Mouse (Mus musculus): ENCODE results near the gene Eprs. TPM values are rescaled to one million over a fixed set of nuclear protein-coding genes. Genes with fewer than 3 reads are reported as not detected.
"Not testable (repeated sequence)": the region's sequence is repeated elsewhere in the genome, so short reads cannot be mapped to it uniquely, and the experiment has no call there.

The Eprs gene
- 124 and 128 TPM in 2 replicates for polyA plus RNA-seq (2015; fragmentation: Nextera tagmentation; extraction: Ambion mirVana)

DNA sequence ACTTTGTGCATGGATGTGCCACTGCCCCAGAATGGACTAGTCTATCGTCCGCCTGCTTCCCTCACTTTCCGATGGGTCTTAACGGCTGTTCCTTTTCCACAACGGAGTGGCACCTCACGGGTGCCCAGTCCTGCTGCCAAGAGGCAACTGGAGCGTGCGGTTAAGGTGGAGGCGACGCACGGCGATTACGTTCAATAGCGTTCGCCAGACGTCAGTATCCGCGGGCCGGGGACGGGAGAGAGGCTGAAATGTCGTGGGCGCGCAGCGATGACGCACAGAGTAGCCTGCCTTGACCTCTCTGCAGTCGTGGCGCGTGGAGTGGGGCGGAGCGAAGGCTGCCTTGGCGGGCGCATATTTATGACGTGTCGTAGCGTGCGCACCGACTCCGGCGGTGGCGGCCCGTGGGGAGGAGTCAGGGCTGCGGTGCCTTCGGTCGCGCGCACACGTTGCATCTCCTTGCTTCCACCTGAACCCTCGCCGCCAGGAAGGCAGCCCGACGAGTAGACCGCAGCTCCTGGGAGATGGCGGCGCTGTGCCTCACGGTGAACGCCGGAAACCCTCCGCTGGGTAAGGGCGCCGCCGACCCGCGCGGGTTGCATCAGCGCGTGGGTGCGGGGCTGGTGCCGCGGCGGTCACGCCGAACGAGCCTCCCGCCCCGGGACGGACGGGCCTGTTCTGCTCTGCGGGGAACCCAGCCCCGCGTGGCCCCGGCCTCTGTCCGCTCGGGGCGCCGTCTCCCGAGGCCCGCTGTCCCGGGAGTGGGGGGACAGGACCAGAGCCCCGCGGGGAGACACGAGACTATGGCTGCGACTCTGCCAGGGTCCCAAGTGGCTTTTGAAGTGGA is at the start of gene Eprs:
Gene Eprs, plus strand, starts transcription at position 368 of the 844 bp plus-strand sequence.
- peak within 1 kb of the TSS; percentile 95 for H3K27ac ChIP-seq (ENCODE audit: low read length)
- no peaks in the 10 kb centered on the region for H3K9me3 ChIP-seq (replicated peaks; ENCODE audit: control insufficient read depth, low read length)
- no peaks in the 10 kb centered on the region for H3K27me3 ChIP-seq (ENCODE audit: control insufficient read depth, insufficient read depth, low read length)
- ATAC-seq (ENCODE audit: insufficient read depth, low FRiP score) = peak; percentile 98
- no peaks in the 10 kb centered on the region for H3K36me3 ChIP-seq (ENCODE audit: control insufficient read depth, insufficient read depth, low read length)
- under 1% methylated on average over 90 of the region's 92 CpGs for WGBS
- peak within 1 kb of the TSS; percentile 96 for H3K4me3 ChIP-seq (replicated peaks; ENCODE audit: low read length)
- H3K4me2 ChIP-seq (ENCODE audit: low read depth, low read length) = peak within 1 kb of the TSS; percentile 93
- peak within 1 kb of the TSS; percentile 95 for H3K9ac ChIP-seq (ENCODE audit: low read length)
- H3K4me1 ChIP-seq (ENCODE audit: control insufficient read depth, insufficient read depth, low read length) = peaks cover 21% of the 10 kb centered on the region

DNA sequence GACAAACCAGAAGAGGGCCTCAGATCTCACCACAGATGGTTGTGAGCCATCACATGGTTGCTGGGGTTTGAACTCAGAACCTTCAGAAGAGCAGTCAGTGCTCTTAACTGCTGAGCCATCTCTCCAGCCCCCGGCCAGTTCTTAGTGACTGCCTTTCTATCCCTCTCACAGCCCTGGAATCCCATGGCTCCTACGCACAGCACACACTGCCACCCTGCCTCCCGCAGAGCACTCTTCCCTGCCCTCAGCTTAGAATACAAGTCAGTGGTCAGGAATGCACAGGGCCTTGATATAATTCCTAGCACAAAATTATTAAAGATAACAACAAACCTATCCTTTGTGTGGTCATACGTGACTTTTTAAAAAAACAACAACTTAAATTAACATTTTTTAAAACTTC is 48.3 kb upstream of the Eprs start:
- H3K9ac ChIP-seq (ENCODE audit: low read length) = no peak overlapping the region
- H3K9me3 ChIP-seq (replicated peaks; ENCODE audit: control insufficient read depth, low read length) = no peaks in the 10 kb centered on the region
- WGBS = 90% methylated on average over 4 of the region's 4 CpGs
- H3K4me2 ChIP-seq (ENCODE audit: low read depth, low read length) = no peak overlapping the region
- H3K27me3 ChIP-seq (ENCODE audit: control insufficient read depth, insufficient read depth, low read length) = no peaks in the 10 kb centered on the region
- ATAC-seq (ENCODE audit: insufficient read depth, low FRiP score) = no peak
- H3K4me3 ChIP-seq (replicated peaks; ENCODE audit: low read length) = no peak overlapping the region
- no peak overlapping the region for H3K27ac ChIP-seq (ENCODE audit: low read length)
- H3K4me1 ChIP-seq (ENCODE audit: control insufficient read depth, insufficient read depth, low read length) = no peaks in the 10 kb centered on the region
- H3K36me3 ChIP-seq (ENCODE audit: control insufficient read depth, insufficient read depth, low read length) = peaks cover 22% of the 10 kb centered on the region

DNA sequence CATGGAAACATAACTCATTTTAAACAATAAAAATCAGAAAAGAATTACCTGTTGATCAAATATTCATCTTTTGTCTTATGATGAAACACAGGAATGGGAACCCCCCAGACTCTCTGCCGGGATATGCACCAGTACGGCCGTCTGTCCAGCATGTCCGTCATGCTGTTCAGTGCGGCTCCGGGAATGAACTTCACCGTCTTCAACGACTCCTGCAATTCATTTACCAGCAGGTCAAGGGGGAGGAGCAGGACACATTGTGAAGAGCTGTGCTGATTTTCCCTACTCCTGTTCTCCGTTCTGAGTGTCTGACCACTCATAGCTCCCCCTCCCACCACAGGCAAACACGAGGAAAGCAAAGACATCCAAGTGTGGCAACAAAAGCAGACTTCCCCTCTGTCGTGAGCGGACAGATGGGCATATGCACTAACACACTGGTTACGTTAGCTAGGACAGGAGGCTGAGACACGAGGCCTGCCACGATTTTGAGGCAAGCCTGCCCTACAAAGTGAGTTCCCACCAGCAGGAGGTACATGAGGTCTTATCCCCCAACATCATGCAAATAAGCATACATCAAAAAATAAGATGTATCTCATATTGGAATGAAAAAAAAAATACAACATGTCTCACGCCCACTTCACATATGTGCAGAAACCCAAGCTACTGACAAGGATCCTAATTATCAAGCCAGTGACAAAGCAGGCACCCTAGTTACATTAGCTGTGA is 46.8 kb upstream of the Eprs start:
- Histone ChIP-seq H3K9me3 (replicated peaks; ENCODE audit: control insufficient read depth, low read length) (no peaks in the 10 kb centered on the region), H3K36me3 (ENCODE audit: control insufficient read depth, insufficient read depth, low read length) (peaks cover 31% of the 10 kb centered on the region), H3K27me3 (ENCODE audit: control insufficient read depth, insufficient read depth, low read length) (no peaks in the 10 kb centered on the region), H3K9ac (ENCODE audit: low read length) (no peak overlapping the region), H3K4me3 (replicated peaks; ENCODE audit: low read length) (no peak overlapping the region), H3K4me1 (ENCODE audit: control insufficient read depth, insufficient read depth, low read length) (no peaks in the 10 kb centered on the region), H3K4me2 (ENCODE audit: low read depth, low read length) (no peak overlapping the region), H3K27ac (ENCODE audit: low read length) (no peak overlapping the region)
- no peak for ATAC-seq (ENCODE audit: insufficient read depth, low FRiP score)
- 90% methylated on average over 16 of the region's 16 CpGs for WGBS

DNA sequence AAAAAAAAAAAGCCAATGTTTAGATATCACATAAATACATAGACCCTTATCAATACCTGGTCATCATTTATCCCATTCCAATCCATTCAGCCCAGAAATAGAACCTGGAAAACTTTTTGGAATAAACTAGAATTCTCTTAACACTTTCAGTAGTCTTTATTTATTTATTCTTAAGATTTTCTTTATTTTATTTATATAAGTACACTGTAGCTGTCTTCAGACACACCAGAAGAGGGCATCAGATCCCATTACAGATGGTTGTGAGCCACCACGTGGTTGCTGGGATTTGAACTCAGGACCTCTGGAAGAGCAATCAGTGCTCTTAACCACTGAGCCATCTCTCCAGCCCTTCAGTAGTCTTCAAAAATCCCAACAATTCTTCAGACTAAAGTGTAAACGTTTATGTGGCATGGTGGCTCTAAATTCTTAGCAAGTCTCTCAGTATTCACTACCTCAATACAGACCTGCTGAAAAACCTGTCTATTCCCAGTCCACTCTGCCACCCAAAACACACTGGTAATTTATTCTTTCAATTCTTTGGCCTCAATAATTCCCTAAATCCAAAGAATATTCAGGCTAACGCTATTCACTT is 35.0 kb upstream of the Eprs start:
- not testable (repeated sequence) for H3K27ac ChIP-seq (ENCODE audit: low read length); H3K9ac ChIP-seq (ENCODE audit: low read length); H3K9me3 ChIP-seq (replicated peaks; ENCODE audit: control insufficient read depth, low read length); ATAC-seq (ENCODE audit: insufficient read depth, low FRiP score); H3K4me1 ChIP-seq (ENCODE audit: control insufficient read depth, insufficient read depth, low read length); H3K27me3 ChIP-seq (ENCODE audit: control insufficient read depth, insufficient read depth, low read length)
- Histone ChIP-seq H3K4me3 (replicated peaks; ENCODE audit: low read length) (peak overlapping the region; percentile 96), H3K4me2 (ENCODE audit: low read depth, low read length) (peak overlapping the region; percentile 68), H3K36me3 (ENCODE audit: control insufficient read depth, insufficient read depth, low read length) (peaks cover 20% of the 10 kb centered on the region; the same call in 1 of the 2 replicates)
- 49% methylated on average over 3 of the region's 3 CpGs for WGBS

DNA sequence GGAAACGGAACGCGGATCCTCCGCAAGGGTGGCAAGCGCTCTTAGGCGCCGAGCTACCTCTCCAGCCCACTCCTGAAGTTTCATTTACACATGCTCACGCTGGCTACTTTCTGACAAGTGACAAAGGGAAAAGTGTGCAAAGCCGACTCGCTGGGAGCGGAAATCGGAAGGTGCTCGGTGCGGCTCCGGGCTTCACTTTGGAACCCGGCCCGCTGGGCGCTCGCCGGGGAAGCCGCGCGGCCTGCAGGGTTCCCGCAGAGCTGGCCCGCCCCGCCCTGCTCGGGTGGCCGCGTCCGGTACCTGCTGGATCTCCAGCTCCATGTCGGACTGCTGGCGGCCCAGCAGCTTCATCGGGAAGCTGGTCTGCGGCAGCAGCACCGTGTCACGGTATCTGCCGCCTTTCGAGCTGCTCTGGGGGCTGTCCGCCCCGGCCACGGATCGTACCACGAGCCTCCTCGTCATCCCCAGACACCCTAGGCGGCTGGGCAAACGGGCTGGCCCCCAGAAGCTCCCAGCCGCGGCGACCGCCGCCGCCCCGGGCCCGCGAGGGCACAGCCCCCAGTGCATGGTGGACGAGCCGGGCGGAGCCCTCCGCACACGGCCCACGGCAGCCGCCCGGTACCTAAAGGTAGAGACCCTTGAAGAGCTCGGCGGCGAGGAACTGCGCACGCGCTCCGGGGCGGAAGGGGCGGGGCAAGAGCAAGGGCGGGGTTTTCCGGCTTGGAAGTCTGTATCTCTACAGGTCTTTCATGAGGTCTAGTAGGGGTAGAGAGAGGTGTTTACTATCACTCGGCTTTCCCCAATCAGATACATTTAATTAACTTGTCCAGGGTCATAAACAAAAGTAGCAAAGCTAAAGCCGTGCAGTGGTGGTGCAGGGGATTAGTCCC is 33.9 kb upstream of the Eprs start, which contains the start of gene Iars2:
Gene Iars2, minus strand, starts transcription at position 676 of the 890 bp plus-strand sequence.
- Histone ChIP-seq H3K27ac (ENCODE audit: low read length) (peak within 1 kb of the TSS; percentile 92), H3K36me3 (ENCODE audit: control insufficient read depth, insufficient read depth, low read length) (peaks cover 15% of the 10 kb centered on the region; the same call in 1 of the 2 replicates), H3K27me3 (ENCODE audit: control insufficient read depth, insufficient read depth, low read length) (no peaks in the 10 kb centered on the region), H3K4me3 (replicated peaks; ENCODE audit: low read length) (peak within 1 kb of the TSS; percentile 96), H3K9me3 (replicated peaks; ENCODE audit: control insufficient read depth, low read length) (no peaks in the 10 kb centered on the region), H3K9ac (ENCODE audit: low read length) (peak within 1 kb of the TSS; percentile 96), H3K4me1 (ENCODE audit: control insufficient read depth, insufficient read depth, low read length) (peaks cover 11% of the 10 kb centered on the region), H3K4me2 (ENCODE audit: low read depth, low read length) (peak within 1 kb of the TSS; percentile 68)
- peak; percentile 91 for ATAC-seq (ENCODE audit: insufficient read depth, low FRiP score)
- WGBS = under 1% methylated on average over 76 of the region's 76 CpGs

DNA sequence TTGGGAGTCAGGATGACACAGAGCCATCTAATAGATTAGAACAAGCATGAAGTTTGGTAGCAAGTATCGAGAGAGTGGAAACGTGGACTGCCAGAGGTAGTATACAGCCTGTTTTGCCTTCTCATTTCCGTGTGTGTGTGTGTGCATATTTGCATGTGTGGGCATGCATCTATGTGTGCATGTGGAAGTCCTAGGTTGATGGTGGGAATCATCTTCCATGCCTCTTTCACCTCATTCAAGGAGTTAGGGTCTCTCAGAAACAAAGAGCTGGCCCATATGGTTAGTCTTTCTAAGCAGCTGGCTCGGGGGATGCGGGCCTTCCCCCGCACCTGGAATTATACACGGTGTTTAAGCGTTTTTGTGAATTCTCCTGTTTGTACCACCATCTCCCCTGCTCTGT is 33.0 kb upstream of the Eprs start:
- ATAC-seq (ENCODE audit: insufficient read depth, low FRiP score) = no peak
- H3K27me3 ChIP-seq (ENCODE audit: control insufficient read depth, insufficient read depth, low read length) = no peaks in the 10 kb centered on the region
- H3K9ac ChIP-seq (ENCODE audit: low read length) = no peak overlapping the region
- no peak overlapping the region for H3K27ac ChIP-seq (ENCODE audit: low read length)
- H3K36me3 ChIP-seq (ENCODE audit: control insufficient read depth, insufficient read depth, low read length) = peaks cover 10% of the 10 kb centered on the region; the same call in 1 of the 2 replicates
- H3K4me1 ChIP-seq (ENCODE audit: control insufficient read depth, insufficient read depth, low read length) = peaks cover 11% of the 10 kb centered on the region
- no peak overlapping the region for H3K4me3 ChIP-seq (replicated peaks; ENCODE audit: low read length)
- no peaks in the 10 kb centered on the region for H3K9me3 ChIP-seq (replicated peaks; ENCODE audit: control insufficient read depth, low read length)
- peak overlapping the region; percentile 68; the same call in 1 of the 2 replicates for H3K4me2 ChIP-seq (ENCODE audit: low read depth, low read length)
- 92% methylated on average over 8 of the region's 8 CpGs for WGBS

DNA sequence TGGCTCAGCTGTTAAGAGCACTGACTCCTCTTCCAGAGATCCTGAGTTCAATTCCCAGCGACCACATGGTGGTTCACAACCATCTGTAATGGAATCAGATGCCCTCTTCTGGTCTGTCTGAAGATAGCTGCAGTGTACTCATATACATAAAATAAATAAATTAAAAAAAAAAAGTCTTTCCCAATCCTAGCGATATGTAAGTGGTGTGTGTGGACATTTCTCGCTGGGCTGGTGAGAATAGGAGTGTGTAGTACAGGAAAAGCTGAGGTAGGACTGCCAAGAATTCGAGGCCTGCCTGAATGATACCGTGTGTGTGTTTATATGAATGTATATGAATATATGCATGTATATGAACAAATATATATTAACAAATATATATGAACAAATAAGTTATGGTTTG is 31.5 kb upstream of the Eprs start:
- H3K36me3 ChIP-seq (ENCODE audit: control insufficient read depth, insufficient read depth, low read length) = 0 out of 2 replicates have a peak, but pooled peaks cover 6% of the 10 kb centered on the region
- peaks cover 11% of the 10 kb centered on the region for H3K4me1 ChIP-seq (ENCODE audit: control insufficient read depth, insufficient read depth, low read length)
- H3K27me3 ChIP-seq (ENCODE audit: control insufficient read depth, insufficient read depth, low read length) = no peaks in the 10 kb centered on the region
- 51% methylated on average over 5 of the region's 5 CpGs for WGBS
- no peak overlapping the region for H3K4me3 ChIP-seq (replicated peaks; ENCODE audit: low read length)
- H3K27ac ChIP-seq (ENCODE audit: low read length) = no peak overlapping the region
- ATAC-seq (ENCODE audit: insufficient read depth, low FRiP score) = no peak
- peak overlapping the region; percentile 60; the same call in 1 of the 2 replicates for H3K4me2 ChIP-seq (ENCODE audit: low read depth, low read length)
- no peak overlapping the region for H3K9ac ChIP-seq (ENCODE audit: low read length)
- H3K9me3 ChIP-seq (replicated peaks; ENCODE audit: control insufficient read depth, low read length) = no peaks in the 10 kb centered on the region

DNA sequence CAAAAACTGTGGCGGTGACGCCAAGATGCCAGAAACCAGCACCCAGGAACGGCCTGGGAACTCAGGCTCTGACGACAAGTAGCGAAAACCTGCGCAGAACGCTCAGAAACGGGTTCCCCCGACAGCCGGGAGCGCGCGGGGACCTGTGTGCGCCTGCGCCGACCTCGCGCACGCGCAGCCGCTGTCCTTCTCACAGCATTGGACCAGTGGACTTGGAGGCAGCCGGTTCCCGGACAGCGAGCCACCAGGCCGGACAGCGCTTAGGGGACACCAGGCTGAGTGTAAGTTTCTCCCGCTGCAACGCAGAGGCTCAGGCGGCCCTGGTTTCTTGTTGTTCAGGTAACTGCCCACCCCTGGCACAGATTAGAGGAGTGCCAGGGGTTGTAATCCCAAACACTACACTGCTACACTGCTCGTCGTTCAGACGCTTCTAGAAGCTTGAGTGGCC is 30.8 kb upstream of the Eprs start, which contains the start of gene Bpnt1:
Gene Bpnt1, plus strand, starts transcription at position 167 of the 448 bp plus-strand sequence.
- Histone ChIP-seq H3K4me1 (ENCODE audit: control insufficient read depth, insufficient read depth, low read length) (peaks cover 11% of the 10 kb centered on the region), H3K4me2 (ENCODE audit: low read depth, low read length) (peak within 1 kb of the TSS; percentile 60), H3K9ac (ENCODE audit: low read length) (peak within 1 kb of the TSS; percentile 85), H3K36me3 (ENCODE audit: control insufficient read depth, insufficient read depth, low read length) (0 out of 2 replicates have a peak, but pooled peaks cover 2% of the 10 kb centered on the region), H3K4me3 (replicated peaks; ENCODE audit: low read length) (peak within 1 kb of the TSS; percentile 75), H3K9me3 (replicated peaks; ENCODE audit: control insufficient read depth, low read length) (no peaks in the 10 kb centered on the region), H3K27me3 (ENCODE audit: control insufficient read depth, insufficient read depth, low read length) (no peaks in the 10 kb centered on the region), H3K27ac (ENCODE audit: low read length) (peak within 1 kb of the TSS; percentile 93)
- peak; percentile 90 for ATAC-seq (ENCODE audit: insufficient read depth, low FRiP score)
- under 1% methylated on average over 32 of the region's 32 CpGs for WGBS
